Mouse (Mus musculus) kidney, postnatal 36 days (tissue): ENCODE measurements around the gene Gm26965.
A peak's percentile ranks its signal among the peaks of the same experiment; 100 is the strongest.
"Not testable (repeated sequence)": the region's sequence is repeated elsewhere in the genome, so short reads cannot be mapped to it uniquely, and the experiment has no call there.

Source experiments
- DNase-seq, 2 experiments: peaks; one replicate each; pipeline ENCODE4 v3.0.0; 2021 to 2022; ENCODE audit warnings: mixed read lengths in 2 of 2

Gene Gm26965

DNA sequence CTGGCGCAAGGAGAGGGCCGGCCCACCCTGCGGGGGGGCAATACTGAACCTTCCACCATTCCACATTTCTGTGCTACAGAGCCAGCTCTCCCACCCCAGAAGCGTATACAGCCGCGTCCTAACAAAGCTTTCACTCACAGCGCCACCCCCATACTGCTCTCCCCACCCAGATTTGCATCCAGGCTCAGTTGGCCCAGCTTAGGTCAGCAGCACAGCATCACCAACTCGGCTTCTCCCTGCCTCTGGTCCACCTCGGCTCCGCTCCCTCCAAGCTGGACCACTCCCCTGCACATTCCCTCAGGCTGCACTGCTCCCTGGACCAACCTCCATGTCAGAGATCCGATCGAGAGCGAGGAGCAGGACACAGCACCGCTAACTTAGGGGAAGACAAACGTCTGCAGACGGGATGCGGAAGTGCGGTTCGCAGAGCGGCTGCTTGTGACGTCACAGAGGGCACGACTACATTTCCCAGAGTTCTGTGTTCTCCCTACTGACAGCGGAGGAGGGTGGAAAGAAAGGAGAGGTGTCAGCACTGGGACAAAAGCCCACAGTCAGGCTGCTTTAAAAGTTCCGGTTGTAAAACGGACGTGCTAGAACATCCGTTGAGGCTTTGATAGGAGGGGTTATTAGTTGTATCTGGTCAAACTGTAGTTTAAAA, at the start of gene Gm26965, which contains the start of gene Zfp87:
Gene Gm26965 (minus strand): TSS at position 399 of the 658 bp plus-strand sequence.
Gene Zfp87 (minus strand): TSS at position 425 of the 658 bp plus-strand sequence.
- DNase-seq: peak; percentile 95 to 96

DNA sequence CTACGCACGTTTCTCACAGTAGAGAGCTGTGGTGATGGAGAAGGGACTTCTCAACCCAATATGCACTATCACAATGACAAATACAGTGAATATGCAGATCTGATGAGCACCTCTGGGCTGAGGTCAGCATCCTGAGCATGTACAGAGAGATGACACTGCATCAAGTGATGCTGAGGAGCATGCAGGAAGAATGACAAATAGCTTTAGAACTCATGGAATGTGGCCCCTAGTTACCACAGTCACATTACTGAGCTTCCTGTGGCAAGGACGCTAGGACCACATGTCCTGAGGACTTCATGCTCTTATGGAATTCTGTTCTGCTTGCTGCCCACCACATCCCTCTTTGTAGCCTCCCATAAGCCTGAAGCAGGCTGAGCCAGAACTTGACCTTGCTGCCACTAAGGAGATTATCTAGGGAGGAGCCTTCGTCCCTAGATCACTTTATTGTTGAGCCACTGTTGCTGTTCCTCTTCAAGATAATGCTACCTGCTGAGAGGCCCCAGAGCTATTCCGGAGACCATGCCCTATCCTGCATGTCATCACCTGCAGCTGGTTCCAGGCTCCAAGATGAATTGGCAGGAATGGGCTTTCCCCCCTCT, 46.7 kb upstream of the Gm26965 start:
- no peak for DNase-seq

GRCm38 (mm10) chr13:67553730-67554129, 27.8 kb upstream of the Gm26965 start, which contains the start of gene Zfp748:
Gene Zfp748, minus strand, starts transcription at chr13:67553830.
- DNase-seq: no peak

GRCm38 (mm10) chr13:67552505-67553346, 26.8 kb upstream of the Gm26965 start:
- DNase-seq: peak; percentile 92 to 94

DNA sequence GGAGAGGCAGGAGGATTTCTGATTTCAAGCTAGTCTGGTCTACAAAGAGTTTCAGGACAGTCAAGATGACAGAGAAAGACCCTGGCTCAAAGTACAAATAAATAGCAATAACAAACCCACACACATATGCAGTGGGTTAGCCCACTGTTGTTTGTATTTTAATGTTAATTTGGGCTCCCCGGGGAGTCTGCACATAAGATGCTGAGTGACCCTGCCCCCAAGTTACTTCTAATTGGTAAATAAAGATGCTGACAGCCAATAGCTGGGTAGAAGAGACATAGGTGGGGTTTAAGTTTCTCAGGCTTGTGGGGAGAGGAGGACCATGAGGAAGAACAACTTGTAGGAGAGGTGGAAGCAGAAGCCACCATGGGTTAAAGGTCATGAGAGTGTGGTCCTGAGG, 20.0 kb upstream of the Gm26965 start:
- no peak for DNase-seq

DNA sequence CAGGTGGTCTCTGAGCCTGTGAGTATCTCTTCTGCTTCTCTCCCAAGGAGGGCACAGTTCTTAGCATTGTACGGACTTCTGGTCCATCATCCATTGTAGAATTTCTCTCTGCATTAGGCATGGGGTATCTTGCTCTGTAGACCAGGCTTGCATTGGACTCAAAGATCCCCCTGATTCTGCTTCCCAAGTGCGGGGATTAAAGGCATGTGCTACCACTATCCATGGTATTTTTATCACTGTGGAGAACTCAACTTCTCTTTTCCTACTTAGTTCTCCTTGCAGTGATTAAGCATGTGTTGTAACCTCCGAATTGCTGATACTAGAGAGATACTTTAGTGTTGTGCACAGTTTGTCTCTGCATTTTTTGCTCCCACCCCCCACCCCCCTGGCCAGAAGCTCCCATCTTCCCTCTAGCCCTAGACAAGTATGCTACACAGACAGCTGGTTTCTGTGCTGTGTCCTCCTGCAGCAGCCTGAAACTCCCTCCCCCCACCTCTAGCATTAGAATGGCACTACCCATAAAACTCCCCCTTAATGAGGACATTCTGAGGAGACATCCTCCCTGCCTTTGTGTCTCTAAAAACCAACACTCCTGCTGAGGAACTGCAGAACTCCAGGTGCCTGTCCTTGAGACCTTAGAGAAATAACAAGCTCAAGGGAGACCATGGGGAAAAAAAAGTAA, 1.2 kb upstream of the Gm26965 start:
- no peak for DNase-seq

- DNase-seq: no peak
Measured at GRCm38 (mm10) chr13:67500908-67501307, 25.0 kb downstream of the Gm26965 start.

DNA sequence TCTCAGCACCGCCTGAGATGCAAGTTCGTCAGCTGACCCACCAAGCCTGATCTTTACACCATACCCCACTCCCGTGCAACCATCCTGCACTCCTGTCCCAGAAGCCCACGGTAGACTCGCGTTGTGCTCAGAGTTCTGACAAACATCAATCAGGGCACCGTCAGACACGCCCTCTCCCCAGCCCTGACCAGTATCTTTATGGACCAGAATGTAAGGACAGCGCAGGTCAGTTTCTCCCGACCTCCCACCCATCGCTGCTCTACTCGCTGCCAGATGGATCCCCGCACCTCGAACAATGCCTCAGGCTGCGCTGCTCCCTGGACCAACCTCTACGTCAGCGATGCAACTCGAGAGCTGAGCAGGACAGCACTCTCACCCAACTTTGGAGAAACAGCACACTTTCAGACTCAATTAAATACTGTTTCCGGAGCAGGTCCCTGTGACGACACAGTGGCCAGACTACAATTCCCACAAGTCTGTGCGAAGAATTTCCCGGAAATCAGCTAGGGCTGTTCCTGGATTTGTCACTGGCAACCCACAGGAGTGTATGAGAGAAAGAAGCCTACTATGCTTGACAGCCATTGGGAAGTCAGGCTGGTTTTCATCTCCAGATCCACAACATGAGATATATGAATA, 25.7 kb downstream of the Gm26965 start, which contains the start of gene Zfp58:
Gene Zfp58 (minus strand): TSS at position 472 of the 636 bp plus-strand sequence.
- peak; percentile 89 to 90 for DNase-seq

DNA sequence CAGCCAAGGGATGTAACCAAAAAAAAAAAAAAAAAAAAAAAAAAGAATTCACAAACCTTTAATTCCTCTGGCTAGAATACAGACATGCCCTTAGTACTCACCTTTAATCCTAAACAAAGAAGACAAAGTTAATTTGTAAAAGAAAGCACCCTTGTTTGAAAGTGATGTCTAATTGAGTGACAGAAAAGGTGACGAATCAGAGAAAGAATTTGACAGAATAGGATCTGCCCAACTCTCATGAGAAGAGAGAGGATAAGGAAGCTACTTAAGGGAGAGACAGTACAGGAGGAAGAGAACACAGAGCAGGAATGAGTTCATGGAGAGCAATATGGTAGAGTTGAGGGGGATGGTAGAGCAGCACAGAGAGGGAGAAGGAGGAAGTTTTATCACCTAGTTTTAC, 30.3 kb downstream of the Gm26965 start:
- DNase-seq: no peak

DNA sequence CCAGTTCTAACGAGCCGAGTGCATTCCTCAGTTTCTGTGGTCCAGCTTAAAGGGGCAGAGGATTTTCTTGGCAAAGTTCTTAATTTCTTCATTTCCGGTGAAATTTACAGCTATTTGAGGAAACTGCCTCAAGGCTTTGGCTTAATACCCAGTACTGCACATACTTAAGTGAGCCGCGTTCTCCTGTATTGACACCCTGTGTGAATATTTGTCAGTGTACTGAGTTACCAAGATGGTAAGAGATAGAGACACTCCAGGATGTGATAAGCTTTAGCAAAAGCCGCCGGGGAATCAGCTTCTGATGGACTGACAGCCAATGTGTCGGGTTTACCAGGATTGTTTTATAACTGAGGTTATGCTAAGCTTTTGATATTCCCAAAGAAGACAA, 41.5 kb downstream of the Gm26965 start:
- DNase-seq: no peak

DNA sequence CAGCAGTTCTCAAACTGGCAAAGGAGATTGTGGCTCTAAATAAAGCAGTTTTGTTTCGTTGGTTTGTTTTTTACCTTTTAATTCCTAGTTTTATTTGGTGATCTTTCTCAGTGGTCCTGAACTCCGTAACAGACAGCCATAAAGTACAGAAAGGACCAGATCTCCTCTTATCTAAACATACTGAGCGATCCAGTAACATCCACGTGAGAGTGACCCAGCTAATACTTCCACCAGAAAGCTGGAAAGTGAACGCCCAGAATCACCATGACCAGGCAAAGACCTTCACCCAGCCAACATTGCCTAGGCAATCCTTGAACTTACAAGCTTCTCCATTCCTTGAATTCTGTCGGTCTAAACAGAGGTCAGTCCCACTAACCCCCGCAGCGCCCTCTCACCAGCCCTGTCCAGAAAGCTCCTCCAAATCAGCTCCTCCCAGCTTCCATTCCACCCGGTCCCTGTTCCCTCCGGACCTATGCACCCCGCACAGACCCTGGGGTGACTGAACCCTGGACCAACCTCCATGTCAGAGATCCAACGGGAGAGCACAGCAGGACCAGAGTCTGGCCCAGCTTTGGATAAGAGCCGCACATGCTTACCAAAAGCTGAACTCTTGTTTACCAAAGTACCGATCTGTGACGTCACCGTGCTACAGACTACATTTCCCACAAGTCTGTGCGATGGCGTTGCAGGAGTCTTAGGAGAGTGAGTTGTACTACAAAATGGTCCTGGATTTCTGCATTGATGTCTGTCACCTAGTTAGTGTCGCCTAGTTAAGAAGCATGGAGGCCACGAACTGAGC, 42.1 kb downstream of the Gm26965 start, which contains the start of gene Zfp874b:
Gene Zfp874b (minus strand): TSS at position 634 of the 799 bp plus-strand sequence.
- peak; percentile 93 to 96 for DNase-seq

GRCm38 (mm10) chr13:67481528-67481927, 44.4 kb downstream of the Gm26965 start:
- no peak for DNase-seq

DNA sequence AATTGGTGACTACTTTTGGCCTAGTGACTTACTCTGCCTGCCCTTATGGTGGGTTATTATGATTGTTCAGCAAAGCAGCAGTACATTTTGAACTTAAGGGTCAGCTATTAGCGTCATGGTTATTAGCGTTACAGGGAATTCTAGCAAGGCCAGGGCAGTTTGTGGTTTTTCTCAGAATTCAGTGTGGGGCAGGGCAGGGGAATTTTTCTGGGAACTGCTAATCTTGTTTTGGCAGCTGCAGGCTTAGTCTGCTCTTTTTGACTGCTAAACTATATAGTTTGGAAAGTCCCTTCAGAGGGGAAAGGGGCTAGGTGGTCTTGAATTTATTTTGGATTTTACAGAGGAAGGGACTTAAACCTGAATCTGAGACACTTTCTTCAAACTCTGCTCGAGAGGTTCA, 56.7 kb downstream of the Gm26965 start:
- no peak for DNase-seq

DNA sequence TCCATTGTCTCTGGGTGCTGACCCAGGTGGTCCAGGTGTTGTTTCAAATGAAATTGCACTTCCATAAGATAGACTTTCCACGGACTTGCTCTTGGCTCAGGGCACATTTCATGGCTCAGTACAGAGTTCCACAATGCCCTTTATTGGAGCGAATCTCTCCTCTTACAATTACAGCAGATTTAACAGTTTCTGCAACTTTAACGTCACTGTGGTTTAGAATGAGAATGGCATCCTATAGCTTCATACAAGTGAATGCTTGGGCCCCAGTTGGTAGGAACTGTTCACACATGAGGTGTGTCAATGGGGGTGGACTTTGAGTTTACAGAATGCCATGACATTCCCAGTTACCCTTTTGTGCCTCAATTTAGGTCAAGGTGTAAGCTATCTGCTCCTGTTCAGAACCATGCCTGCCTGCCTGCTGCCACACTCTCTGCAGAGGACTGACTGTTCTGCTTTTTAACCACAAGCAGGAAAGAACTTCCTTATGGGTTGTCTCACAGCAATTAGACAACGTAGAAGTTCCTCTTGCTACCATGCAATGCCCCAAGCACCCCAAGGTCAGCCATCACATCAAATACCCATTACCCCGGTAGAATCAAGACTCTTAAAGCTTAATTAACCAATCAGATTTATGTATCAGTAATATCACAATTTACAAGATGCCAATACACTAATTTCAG, 62.3 kb downstream of the Gm26965 start:
- DNase-seq: not testable (repeated sequence)

DNA sequence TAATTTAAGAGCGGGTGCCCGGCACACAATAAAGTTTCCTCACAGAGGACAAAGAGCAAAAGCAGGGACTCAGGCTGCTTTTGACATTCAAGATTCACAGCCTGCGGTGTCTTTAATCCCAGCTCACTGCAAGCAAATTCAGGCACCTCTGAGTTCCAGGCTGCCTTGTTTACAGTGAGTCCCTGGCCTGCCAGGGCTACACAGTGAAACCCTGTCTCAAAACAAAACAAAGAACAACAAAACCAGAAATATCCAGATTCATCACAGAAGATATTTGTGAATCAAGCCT, 74.0 kb downstream of the Gm26965 start:
- peak; percentile 29 to 31 for DNase-seq

GRCm38 (mm10) chr13:67451172-67452020, 74.6 kb downstream of the Gm26965 start, which contains the start of gene Zfp874a:
Gene Zfp874a, minus strand, starts transcription at chr13:67451624.
- DNase-seq: peak; percentile 95 to 97
